Mouse (Mus musculus) hindbrain, embryonic 14.5 days (tissue): ENCODE measurements around the gene Fam209. TPM values are rescaled to one million over a fixed set of nuclear protein-coding genes. Genes with fewer than 3 reads are reported as not detected.

Experiments used
- ATAC-seq: fragments of 200-750 bp; cut with Nextera tagmentation; 2 replicates; pipeline ENCODE4 v1.8.0; 2017; ENCODE audit warnings: moderate number of reproducible peaks, mild to moderate bottlenecking, moderate TSS enrichment, moderate library complexity; ENCODE audit not compliant: low FRiP score
- DNase-seq: peaks from one replicate; pipeline ENCODE4 v3.0.0-alpha.2; 2015; ENCODE audit warnings: low spot score
- H3K27ac ChIP-seq: fragments of 300-500 bp; sonication (generic); 2 replicates; pipeline ENCODE4 v1.5.1; 2014; ENCODE audit warnings: mild to moderate bottlenecking, moderate library complexity
- H3K27me3 ChIP-seq: fragments of 300-500 bp; sonication (generic); 2 replicates; pipeline ENCODE4 v1.6.1; 2014; ENCODE audit warnings: mild to moderate bottlenecking, low read length, mixed read lengths; ENCODE audit not compliant: control insufficient read depth, insufficient read depth
- H3K36me3 ChIP-seq: fragments of 300-500 bp; sonication (generic); replicated peaks from 2 replicates; pipeline ENCODE4 v1.6.1; 2014; ENCODE audit not compliant: control insufficient read depth, insufficient read depth
- H3K4me1 ChIP-seq: fragments of 300-500 bp; sonication (generic); replicated peaks from 2 replicates; pipeline ENCODE4 v1.6.1; 2014; ENCODE audit warnings: antibody characterized with exemption, low read length, mixed read lengths; ENCODE audit not compliant: control insufficient read depth, insufficient read depth
- H3K4me2 ChIP-seq: fragments of 300-500 bp; sonication (generic); replicated peaks from 2 replicates; pipeline ENCODE4 v1.6.1; 2014; ENCODE audit warnings: mild to moderate bottlenecking, moderate library complexity
- H3K4me3 ChIP-seq: fragments of 300-500 bp; sonication (generic); replicated peaks from 2 replicates; pipeline ENCODE4 v1.5.1; 2014; ENCODE audit warnings: mild to moderate bottlenecking, low read length
- H3K9ac ChIP-seq: fragments of 300-500 bp; sonication (generic); 2 replicates; pipeline ENCODE4 v1.6.1; 2014
- H3K9me3 ChIP-seq: fragments of 300-500 bp; sonication (generic); 2 replicates; pipeline ENCODE4 v1.6.1; 2016; ENCODE audit warnings: low read length; ENCODE audit not compliant: control insufficient read depth
- WGBS: fragments of 180-500 bp; shearing (Covaris S2); extraction: QIAGEN DNeasy Blood & Tissue Kit; methylation state at CpG from one replicate; pipeline ENCODE4 v1.1.7; 2014; 5-methylcytosine and 5-hydroxymethylcytosine counted together
- polyA plus RNA-seq: library from polyadenylated mRNA; unstranded; fragments of >200 nt; fragmentation: Nextera tagmentation; extraction: Ambion mirVana; gene quantifications from 2 replicates; pipeline ENCODE4 v1.2.1, GENCODE M21; 2014

Fam209 gene
- polyA plus RNA-seq, 1 experiment from 2014 or later, result 0.29 TPM

GRCm38 (mm10) chr2:172516407-172516992 is 44.2 kb downstream of the Fam209 start:
- DNase-seq, result no peak
- Histone ChIP-seq H3K9ac (no peak overlapping the region), H3K9me3 (no peaks in the 10 kb centered on the region), H3K4me2 (no peak overlapping the region), H3K4me1 (no peaks in the 10 kb centered on the region), H3K27me3 (0 out of 2 replicates have a peak, but pooled peaks cover 4% of the 10 kb centered on the region), H3K36me3 (no peaks in the 10 kb centered on the region), H3K27ac (no peak overlapping the region), H3K4me3 (no peak overlapping the region)
- ATAC-seq, result no peak
- WGBS, result 22% methylated on average over 11 of the region's 11 CpGs

GRCm38 (mm10) chr2:172520616-172521371 is 48.5 kb downstream of the Fam209 start:
- H3K4me3 ChIP-seq, result no peak overlapping the region
- ATAC-seq, result no peak
- no peak overlapping the region for H3K27ac ChIP-seq
- no peaks in the 10 kb centered on the region for H3K9me3 ChIP-seq
- H3K4me2 ChIP-seq, result no peak overlapping the region
- 0 out of 2 replicates have a peak, but pooled peaks cover 4% of the 10 kb centered on the region for H3K27me3 ChIP-seq
- H3K36me3 ChIP-seq, result no peaks in the 10 kb centered on the region
- DNase-seq, result no peak
- whole genome bisulfite sequencing, result 89% methylated on average over 9 of the region's 9 CpGs
- no peaks in the 10 kb centered on the region for H3K4me1 ChIP-seq
- no peak overlapping the region for H3K9ac ChIP-seq

- Histone ChIP-seq H3K4me3 (no peak overlapping the region), H3K9me3 (no peaks in the 10 kb centered on the region), H3K4me2 (no peak overlapping the region), H3K36me3 (no peaks in the 10 kb centered on the region), H3K27ac (no peak overlapping the region), H3K4me1 (no peaks in the 10 kb centered on the region), H3K27me3 (no peaks in the 10 kb centered on the region), H3K9ac (no peak overlapping the region)
- DNase-seq (no peak), ATAC-seq (no peak)
- WGBS, result 85% methylated on average over 12 of the region's 12 CpGs
Observed at GRCm38 (mm10) chr2:172522528-172522927, 50.2 kb downstream of the Fam209 start.

Other genes starting within 250 kb of the Fam209 start
- gene Mc3r, start 224.0 kb upstream of the Fam209 start, polyA plus RNA-seq, result 0.15 and 0.30 TPM in 2 replicates
- gene Fam210b, start 127.0 kb upstream of the Fam209 start, polyA plus RNA-seq, result 17.9 and 18.5 TPM in 2 replicates
- 18.8 and 19.9 TPM in 2 replicates for gene Aurka, start 102.0 kb upstream of the Fam209 start, polyA plus RNA-seq
- 26.6 and 29.8 TPM in 2 replicates for gene Cstf1, start 101.8 kb upstream of the Fam209 start, polyA plus RNA-seq
- 0.05 and 0.27 TPM in 2 replicates for gene Cass4, start 78.7 kb upstream of the Fam209 start, polyA plus RNA-seq
- 91.7 and 97.4 TPM in 2 replicates for gene Rtf2, start 32.0 kb upstream of the Fam209 start, polyA plus RNA-seq
- 0.86 and 1.1 TPM in 2 replicates for gene Gcnt7, start 13.9 kb upstream of the Fam209 start, polyA plus RNA-seq
- 0.28 and 0.30 TPM in 2 replicates for gene Tfap2c, start 77.1 kb downstream of the Fam209 start, polyA plus RNA-seq